Mouse (Mus musculus): Measurements from ENCODE around the gene Tmem248.

DNA sequence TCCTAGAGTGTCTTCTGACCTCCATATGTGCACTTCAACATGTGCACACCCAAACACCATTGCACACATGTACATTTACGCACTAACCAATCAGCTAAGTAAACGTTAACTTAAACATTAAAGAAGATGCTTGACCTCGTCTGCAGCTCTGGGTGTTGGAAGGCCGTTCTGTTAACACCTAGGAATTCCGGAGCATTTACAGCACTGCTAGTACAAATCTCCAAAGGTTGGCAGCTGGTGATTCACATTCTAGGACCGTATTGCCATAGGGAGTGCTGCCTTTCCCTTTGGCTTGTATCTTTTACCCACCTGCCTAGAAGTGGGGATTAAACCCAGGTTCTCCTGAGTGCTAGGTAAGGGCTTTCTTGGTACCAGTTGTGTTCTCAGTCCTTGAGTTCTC is 25.0 kb upstream of the Tmem248 start:
- TF ChIP-seq CTCF (conservative IDR thresholded peaks at IDR 0.05; ENCODE audit: insufficient read depth, insufficient read length, low read depth, low read length): no peak
- no peak for TF ChIP-seq POLR2A (IDR thresholded peaks at IDR 0.05; ENCODE audit: low read depth, low read length)
